Mouse (Mus musculus) urinary bladder, postnatal 4 days (tissue): ENCODE results near the gene Rbm18.
A peak's percentile ranks its signal among the peaks of the same experiment; 100 is the strongest.

Experiments
- DNase-seq, 2 experiments: peaks; one replicate each; pipeline ENCODE4 v3.0.0; 2021 to 2022; ENCODE audit warnings: low spot score in 2 of 2

The Rbm18 gene

GRCm38 (mm10) chr2:36104956-36105741, 31.4 kb downstream of the Rbm18 start, which contains the start of gene Lhx6:
Lhx6 (minus strand) TSS chr2:36105408.
- DNase-seq: no peak

- no peak for DNase-seq
Measured at GRCm38 (mm10) chr2:36104436-36104955, 32.1 kb downstream of the Rbm18 start.

- no peak for DNase-seq
Measured at GRCm38 (mm10) chr2:36103555-36104367, 32.8 kb downstream of the Rbm18 start.

- no peak for DNase-seq
Measured at GRCm38 (mm10) chr2:36103069-36103554, 33.5 kb downstream of the Rbm18 start.

GRCm38 (mm10) chr2:36102559-36102946, 34.0 kb downstream of the Rbm18 start:
- DNase-seq: no peak

- DNase-seq: no peak
Measured at GRCm38 (mm10) chr2:36101866-36102558, 34.6 kb downstream of the Rbm18 start.

GRCm38 (mm10) chr2:36099739-36100138, 36.8 kb downstream of the Rbm18 start:
- DNase-seq: no peak

- DNase-seq: no peak
Measured at GRCm38 (mm10) chr2:36098021-36098420, 38.6 kb downstream of the Rbm18 start.

GRCm38 (mm10) chr2:36097129-36097815, 39.3 kb downstream of the Rbm18 start:
- no peak for DNase-seq

GRCm38 (mm10) chr2:36093914-36094475, 42.6 kb downstream of the Rbm18 start:
- DNase-seq: no peak

- no peak for DNase-seq
Measured at GRCm38 (mm10) chr2:36093301-36093700, 43.3 kb downstream of the Rbm18 start.

- DNase-seq: no peak
Measured at GRCm38 (mm10) chr2:36092748-36093147, 43.8 kb downstream of the Rbm18 start.

GRCm38 (mm10) chr2:36090853-36091741, 45.5 kb downstream of the Rbm18 start:
- peak in 1 of 2 experiments; percentile 67 for DNase-seq

GRCm38 (mm10) chr2:36089190-36089589, 47.4 kb downstream of the Rbm18 start:
- no peak for DNase-seq

GRCm38 (mm10) chr2:36085041-36085440, 51.5 kb downstream of the Rbm18 start:
- DNase-seq: no peak

GRCm38 (mm10) chr2:36082802-36083580, 53.6 kb downstream of the Rbm18 start:
- DNase-seq: no peak

- no peak for DNase-seq
Measured at GRCm38 (mm10) chr2:36081446-36081845, 55.1 kb downstream of the Rbm18 start.

- DNase-seq: no peak
Measured at GRCm38 (mm10) chr2:36077160-36077761, 59.3 kb downstream of the Rbm18 start.

GRCm38 (mm10) chr2:36075210-36075609, 61.4 kb downstream of the Rbm18 start:
- no peak for DNase-seq
